Mouse (Mus musculus) stomach, embryonic 16.5 days (tissue): Measurements from ENCODE around the gene Map2k2. TPM values are rescaled to one million over a fixed set of nuclear protein-coding genes. Genes with fewer than 3 reads are reported as not detected.
A peak's percentile ranks its signal among the peaks of the same experiment; 100 is the strongest.

Source experiments
- ATAC-seq: fragments of 200-750 bp; cut with Nextera tagmentation; 2 replicates; pipeline ENCODE4 v1.8.0; 2017; ENCODE audit warnings: moderate number of reproducible peaks, moderate TSS enrichment; ENCODE audit not compliant: insufficient read depth, low FRiP score
- H3K27ac ChIP-seq: fragments of 300-500 bp; sonication (generic); 2 replicates; pipeline ENCODE4 v1.5.1; 2014; ENCODE audit warnings: low read length
- H3K27me3 ChIP-seq: fragments of 300-500 bp; sonication (generic); 2 replicates; pipeline ENCODE4 v1.6.1; 2014; ENCODE audit warnings: low read length, control low read depth, mixed read lengths; ENCODE audit not compliant: control insufficient read depth, insufficient read depth
- H3K36me3 ChIP-seq: fragments of 300-500 bp; sonication (generic); 2 replicates; pipeline ENCODE4 v1.6.1; 2014; ENCODE audit warnings: low read length; ENCODE audit not compliant: control insufficient read depth, insufficient read depth
- H3K4me1 ChIP-seq: fragments of 300-500 bp; sonication (generic); 2 replicates; pipeline ENCODE4 v1.6.1; 2014; ENCODE audit warnings: low read length, control low read depth, mixed read lengths; ENCODE audit not compliant: control insufficient read depth, insufficient read depth
- H3K4me2 ChIP-seq: fragments of 300-500 bp; sonication (generic); 2 replicates; pipeline ENCODE4 v1.6.1; 2014; ENCODE audit warnings: low read depth, low read length, mixed read lengths
- H3K4me3 ChIP-seq: fragments of 300-500 bp; sonication (generic); replicated peaks from 2 replicates; pipeline ENCODE4 v1.5.1; 2014; ENCODE audit warnings: mild to moderate bottlenecking, low read length
- H3K9ac ChIP-seq: fragments of 300-500 bp; sonication (generic); 2 replicates; pipeline ENCODE4 v1.6.1; 2014; ENCODE audit warnings: low read length
- H3K9me3 ChIP-seq: fragments of 300-500 bp; sonication (generic); replicated peaks from 2 replicates; pipeline ENCODE4 v1.6.1; 2016; ENCODE audit warnings: low read length, control low read depth; ENCODE audit not compliant: control insufficient read depth
- WGBS: fragments of 180-500 bp; shearing (Covaris S2); extraction: QIAGEN DNeasy Blood & Tissue Kit; methylation state at CpG from one replicate; pipeline ENCODE4 v1.1.7; 2014; 5-methylcytosine and 5-hydroxymethylcytosine counted together
- polyA plus RNA-seq: library from polyadenylated mRNA; unstranded; fragments of >200 nt; fragmentation: Nextera tagmentation; extraction: Ambion mirVana; gene quantifications from 2 replicates; pipeline ENCODE4 v1.2.1, GENCODE M21; 2015

Map2k2 gene
- polyA plus RNA-seq, 1 experiment from 2014 or later, result 143 TPM

GRCm38 (mm10) chr10:81090621-81091020, 15.1 kb upstream of the Map2k2 start:
- Histone ChIP-seq H3K36me3 (no peaks in the 10 kb centered on the region), H3K4me3 (no peak overlapping the region), H3K4me1 (no peaks in the 10 kb centered on the region), H3K9me3 (no peaks in the 10 kb centered on the region; the same call in 1 of the 2 replicates), H3K9ac (no peak overlapping the region), H3K27ac (no peak overlapping the region), H3K27me3 (no peaks in the 10 kb centered on the region), H3K4me2 (no peak overlapping the region)
- WGBS, result 70% methylated on average over 7 of the region's 7 CpGs
- ATAC-seq, result no peak

DNA sequence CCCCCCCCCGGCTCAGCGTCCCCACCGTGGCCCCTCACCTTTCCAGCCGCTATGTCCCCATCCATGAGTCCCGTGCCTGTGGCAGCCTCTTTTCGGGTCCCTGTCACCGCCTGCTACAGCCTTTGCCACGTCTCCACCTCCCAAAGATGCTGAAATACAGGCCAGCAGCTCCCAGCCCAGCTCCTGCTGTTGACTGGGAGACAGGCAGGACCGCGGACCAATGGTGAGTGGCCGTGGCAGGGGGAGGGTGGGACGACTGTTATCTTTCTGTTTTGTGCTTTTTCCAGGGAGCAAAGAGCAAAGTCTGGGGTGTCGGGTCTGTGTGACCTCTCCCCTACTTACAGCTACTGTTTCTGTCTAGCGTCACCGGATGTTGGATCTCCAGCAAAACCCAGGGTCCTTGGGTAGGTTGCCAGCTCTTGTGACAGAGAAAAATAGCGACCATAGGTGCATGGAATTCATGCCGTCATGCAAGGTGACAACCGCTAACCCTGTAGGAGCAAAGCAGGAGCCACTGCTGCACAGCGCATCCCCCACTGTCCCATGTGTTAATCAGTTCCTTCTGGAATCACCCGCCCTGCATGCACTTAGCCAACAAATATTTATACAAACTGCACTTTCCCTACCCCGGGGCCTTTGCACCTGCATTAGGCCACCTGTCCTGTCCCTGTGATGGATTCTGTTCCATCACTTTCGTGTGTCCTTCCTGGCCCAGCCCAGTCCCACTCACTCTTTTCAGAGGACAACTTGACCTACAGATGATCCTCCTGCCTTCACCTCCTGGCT, 13.1 kb upstream of the Map2k2 start:
- H3K4me2 ChIP-seq, result no peak overlapping the region
- no peaks in the 10 kb centered on the region for H3K4me1 ChIP-seq
- H3K36me3 ChIP-seq, result no peaks in the 10 kb centered on the region
- H3K9ac ChIP-seq, result no peak overlapping the region
- H3K9me3 ChIP-seq, result no peaks in the 10 kb centered on the region
- H3K4me3 ChIP-seq, result no peak overlapping the region
- ATAC-seq, result peak; percentile 65
- no peaks in the 10 kb centered on the region for H3K27me3 ChIP-seq
- WGBS, result 45% methylated on average over 22 of the region's 22 CpGs
- H3K27ac ChIP-seq, result no peak overlapping the region

DNA sequence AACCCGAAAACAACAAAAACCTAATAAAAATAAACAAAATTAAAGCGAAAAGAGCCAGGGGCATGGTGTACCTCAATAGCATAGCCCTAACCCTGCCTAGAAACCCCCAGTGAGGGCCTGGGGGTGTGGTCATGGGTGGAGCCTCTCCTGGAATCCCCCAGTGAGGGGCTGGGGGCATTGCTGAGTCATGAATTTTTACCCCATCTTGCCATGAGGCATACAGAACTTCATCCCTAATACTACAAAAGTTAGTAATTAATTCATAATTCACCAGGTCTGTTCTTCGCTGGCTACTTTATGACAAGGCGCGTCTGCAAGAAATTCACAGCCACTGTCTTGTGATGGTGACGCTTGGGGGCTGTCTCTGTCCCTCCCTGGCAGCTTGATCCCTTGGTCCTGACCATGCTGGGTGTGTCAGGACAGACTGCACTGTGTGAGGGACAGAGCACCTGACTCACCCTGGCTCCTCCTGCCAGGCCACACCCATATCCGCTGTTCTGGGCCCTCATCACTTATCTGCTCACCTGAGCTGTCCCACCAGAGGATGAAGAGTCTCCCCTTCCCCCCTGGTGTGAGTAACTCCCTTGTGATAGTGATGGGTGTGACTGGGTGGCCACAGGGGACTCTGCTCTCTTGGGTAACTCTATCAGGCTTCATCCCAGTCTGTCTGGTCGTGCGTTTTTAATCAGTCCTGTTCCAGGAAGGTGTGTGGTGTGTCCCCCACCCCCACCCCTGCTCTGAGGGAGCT, 10.6 kb upstream of the Map2k2 start:
- peak; percentile 78 for ATAC-seq
- no peaks in the 10 kb centered on the region for H3K9me3 ChIP-seq
- no peak overlapping the region for H3K4me3 ChIP-seq
- no peaks in the 10 kb centered on the region for H3K4me1 ChIP-seq
- no peak overlapping the region; the same call in 1 of the 2 replicates for H3K27ac ChIP-seq
- no peaks in the 10 kb centered on the region for H3K27me3 ChIP-seq
- H3K36me3 ChIP-seq, result no peaks in the 10 kb centered on the region
- WGBS, result 59% methylated on average over 9 of the region's 9 CpGs
- H3K4me2 ChIP-seq, result no peak overlapping the region
- H3K9ac ChIP-seq, result no peak overlapping the region

DNA sequence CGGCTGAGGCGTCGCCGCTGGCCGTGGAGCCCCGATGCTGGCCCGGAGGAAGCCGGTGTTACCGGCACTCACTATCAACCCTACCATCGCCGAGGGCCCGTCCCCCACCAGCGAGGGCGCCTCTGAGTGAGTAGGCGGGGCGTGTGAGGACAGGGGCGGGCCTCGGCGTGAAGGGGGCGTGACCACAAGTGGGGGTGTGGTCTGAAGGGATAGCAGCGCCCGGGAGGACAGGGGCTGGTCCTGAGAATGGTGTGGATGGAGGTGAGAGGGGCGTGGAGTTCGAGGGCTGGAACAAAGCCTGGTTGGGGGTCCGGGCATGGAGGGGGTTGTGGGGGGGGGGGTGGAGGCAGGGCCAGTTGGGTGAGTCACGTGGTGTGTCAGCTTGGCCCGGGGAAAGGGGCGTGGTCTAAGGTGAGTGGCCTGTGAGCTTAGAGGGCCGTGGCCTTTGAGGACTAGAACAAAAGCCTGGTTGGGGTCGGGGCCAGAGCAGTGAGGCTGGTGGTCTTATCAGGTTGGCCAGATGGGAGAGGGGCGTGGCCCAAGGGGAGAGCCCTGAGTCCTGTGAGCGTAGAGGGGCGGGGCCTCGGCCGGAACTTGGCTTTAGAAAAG, 502 bp downstream of the Map2k2 start:
- Histone ChIP-seq H3K27ac (peak overlapping the region; percentile 100), H3K27me3 (no peaks in the 10 kb centered on the region), H3K9ac (peak overlapping the region; percentile 100), H3K36me3 (peaks cover 8% of the 10 kb centered on the region), H3K4me1 (peaks cover 17% of the 10 kb centered on the region), H3K9me3 (no peaks in the 10 kb centered on the region), H3K4me2 (peak overlapping the region; percentile 87), H3K4me3 (peak overlapping the region; percentile 100)
- ATAC-seq, result peak; percentile 92
- WGBS, result under 1% methylated on average over 35 of the region's 35 CpGs

DNA sequence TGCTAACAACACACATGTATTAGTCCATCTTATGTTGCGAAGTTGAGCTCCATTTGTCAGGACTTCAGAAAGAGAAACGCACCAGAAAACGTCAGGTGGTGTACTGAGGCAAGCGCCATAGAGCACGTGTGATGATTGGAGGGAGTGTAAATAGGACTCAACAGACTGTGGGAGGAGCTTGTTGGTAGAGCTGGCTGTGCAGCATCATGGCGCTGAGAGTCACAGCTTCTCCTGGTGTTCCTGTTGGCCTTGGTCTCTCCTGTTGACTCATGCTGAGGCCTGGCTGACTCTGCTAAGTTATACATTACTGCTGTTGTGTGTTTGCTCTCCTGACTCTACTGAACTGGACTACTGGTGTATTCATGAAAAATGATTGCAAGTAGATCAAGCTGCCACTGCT, 7.2 kb downstream of the Map2k2 start:
- Histone ChIP-seq H3K27me3 (no peaks in the 10 kb centered on the region), H3K4me2 (no peak overlapping the region), H3K36me3 (peaks cover 15% of the 10 kb centered on the region), H3K9ac (no peak overlapping the region), H3K4me3 (no peak overlapping the region), H3K9me3 (no peaks in the 10 kb centered on the region), H3K27ac (no peak overlapping the region), H3K4me1 (no peaks in the 10 kb centered on the region)
- ATAC-seq, result no peak
- 86% methylated on average over 6 of the region's 6 CpGs for WGBS

DNA sequence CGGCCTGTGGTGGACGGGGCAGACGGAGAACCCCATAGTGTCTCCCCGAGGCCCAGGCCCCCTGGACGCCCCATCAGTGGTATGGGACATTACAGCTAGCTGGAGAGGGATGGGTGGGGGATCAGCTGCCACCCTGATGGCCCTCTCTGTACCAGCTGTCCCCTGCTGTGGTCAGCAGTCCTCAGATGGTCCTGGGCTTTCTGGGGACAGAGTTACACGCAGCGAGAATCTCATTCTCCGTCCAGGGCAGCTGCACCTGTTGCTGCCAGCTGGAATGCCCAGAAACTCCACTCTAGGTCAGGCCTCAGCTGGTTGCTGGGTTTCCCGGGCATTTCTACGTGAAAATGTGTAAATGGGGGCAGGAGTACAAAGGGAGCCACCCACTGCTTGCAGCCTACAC, 13.9 kb downstream of the Map2k2 start:
- Histone ChIP-seq H3K4me1 (no peaks in the 10 kb centered on the region), H3K4me2 (no peak overlapping the region), H3K4me3 (no peak overlapping the region), H3K9ac (no peak overlapping the region), H3K27ac (no peak overlapping the region), H3K9me3 (no peaks in the 10 kb centered on the region), H3K27me3 (no peaks in the 10 kb centered on the region), H3K36me3 (peaks cover 31% of the 10 kb centered on the region; the same call in 1 of the 2 replicates)
- ATAC-seq, result no peak
- WGBS, result 90% methylated on average over 10 of the region's 10 CpGs

- peaks cover 31% of the 10 kb centered on the region; the same call in 1 of the 2 replicates for H3K36me3 ChIP-seq
- ATAC-seq, result no peak
- H3K4me1 ChIP-seq, result no peaks in the 10 kb centered on the region
- H3K27ac ChIP-seq, result no peak overlapping the region
- no peak overlapping the region for H3K4me2 ChIP-seq
- H3K9ac ChIP-seq, result no peak overlapping the region
- no peak overlapping the region for H3K4me3 ChIP-seq
- 85% methylated on average over 7 of the region's 7 CpGs for WGBS
- H3K9me3 ChIP-seq, result no peaks in the 10 kb centered on the region
- no peaks in the 10 kb centered on the region for H3K27me3 ChIP-seq
These were observed 14.9 kb downstream of the Map2k2 start for GRCm38 (mm10) chr10:81120650-81121049.

GRCm38 (mm10) chr10:81122889-81123288, 17.2 kb downstream of the Map2k2 start:
- Histone ChIP-seq H3K9me3 (no peaks in the 10 kb centered on the region), H3K4me3 (no peak overlapping the region), H3K27me3 (no peaks in the 10 kb centered on the region), H3K9ac (no peak overlapping the region), H3K27ac (no peak overlapping the region), H3K4me2 (no peak overlapping the region), H3K36me3 (peaks cover 31% of the 10 kb centered on the region; the same call in 1 of the 2 replicates), H3K4me1 (0 out of 2 replicates have a peak, but pooled peaks cover 6% of the 10 kb centered on the region)
- 61% methylated on average over 2 of the region's 2 CpGs for WGBS
- ATAC-seq, result no peak

GRCm38 (mm10) chr10:81123500-81123899, 17.8 kb downstream of the Map2k2 start:
- peaks cover 28% of the 10 kb centered on the region; the same call in 1 of the 2 replicates for H3K36me3 ChIP-seq
- ATAC-seq, result no peak
- no peak overlapping the region for H3K27ac ChIP-seq

More at GRCm38 (mm10) chr10:81123500-81123899, 17.8 kb downstream of the Map2k2 start:
- H3K9me3 ChIP-seq, result no peaks in the 10 kb centered on the region
- no peak overlapping the region for H3K9ac ChIP-seq
- no peak overlapping the region for H3K4me3 ChIP-seq
- H3K4me1 ChIP-seq, result 0 out of 2 replicates have a peak, but pooled peaks cover 6% of the 10 kb centered on the region
- 74% methylated on average over 11 of the region's 11 CpGs for WGBS
- H3K27me3 ChIP-seq, result no peaks in the 10 kb centered on the region
- H3K4me2 ChIP-seq, result no peak overlapping the region
